Mouse (Mus musculus) megakaryocyte, adult 5-6 weeks (primary cell): ENCODE measurements around the gene Rcsd1. TPM values are rescaled to one million over a fixed set of nuclear protein-coding genes. Genes with fewer than 3 reads are reported as not detected.

ENCODE experiments used
- ATAC-seq: 2 replicates; pipeline ENCODE4 v1.8.0; 2016; ENCODE audit warnings: mild to moderate bottlenecking, inconsistent platforms; ENCODE audit not compliant: poor library complexity, severe bottlenecking
- total RNA-seq, 2 experiments: library from RNA; stranded (forward) in 1 of 2; stranded (reverse) in 1 of 2; fragments of 153-499, 151-499 nt in 1 of 2; fragments of 221-1000, 200-1000 nt in 1 of 2; gene quantifications; 2 replicates each; pipeline versions ENCODE4 v1.2.3 to v1.2.4; 2015 to 2017

The Rcsd1 gene
- total RNA-seq, 2 experiments from 2014 or later = 88.8 to 184 TPM

DNA sequence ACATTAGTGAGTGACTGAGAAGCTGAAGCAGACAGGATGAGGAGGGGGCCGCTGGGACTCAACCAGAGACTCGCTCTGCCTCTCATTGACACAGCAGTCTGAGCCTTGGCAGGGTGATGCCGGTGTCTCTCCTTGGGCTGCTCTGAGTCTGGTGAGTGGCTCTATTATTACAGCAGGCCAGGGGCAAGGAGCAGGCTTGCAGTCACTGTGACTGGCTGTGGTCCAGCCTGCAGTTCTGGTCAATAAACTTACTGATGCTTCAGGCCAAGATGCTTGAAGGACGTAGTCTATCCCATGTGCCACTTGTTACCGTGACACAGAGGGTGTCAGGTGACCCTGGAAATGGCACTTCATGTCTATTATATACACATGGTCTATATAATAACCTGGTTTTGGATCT lies 43.8 kb downstream of the Rcsd1 start:
- no peak for ATAC-seq

DNA sequence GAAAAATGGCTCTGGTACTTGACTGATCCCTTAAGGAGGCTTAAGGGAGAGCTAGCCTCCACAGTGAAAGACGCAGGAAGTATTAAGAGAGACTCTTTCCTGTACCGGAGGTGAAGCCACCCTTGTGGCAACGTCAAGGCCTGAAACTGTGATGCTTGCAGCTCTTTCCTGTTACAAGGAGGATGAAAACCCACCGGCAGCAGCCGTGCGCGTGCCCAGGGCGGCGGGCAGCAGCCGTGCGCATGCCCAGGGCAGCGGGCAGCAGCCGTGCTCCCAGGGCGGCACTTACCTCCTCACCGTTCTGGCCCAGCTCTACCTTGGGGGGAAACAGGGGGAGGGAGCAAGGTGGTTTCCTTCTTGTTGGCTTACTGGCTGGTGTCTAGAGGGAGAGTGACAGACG lies 46.3 kb downstream of the Rcsd1 start:
- peak; percentile 39 for ATAC-seq

DNA sequence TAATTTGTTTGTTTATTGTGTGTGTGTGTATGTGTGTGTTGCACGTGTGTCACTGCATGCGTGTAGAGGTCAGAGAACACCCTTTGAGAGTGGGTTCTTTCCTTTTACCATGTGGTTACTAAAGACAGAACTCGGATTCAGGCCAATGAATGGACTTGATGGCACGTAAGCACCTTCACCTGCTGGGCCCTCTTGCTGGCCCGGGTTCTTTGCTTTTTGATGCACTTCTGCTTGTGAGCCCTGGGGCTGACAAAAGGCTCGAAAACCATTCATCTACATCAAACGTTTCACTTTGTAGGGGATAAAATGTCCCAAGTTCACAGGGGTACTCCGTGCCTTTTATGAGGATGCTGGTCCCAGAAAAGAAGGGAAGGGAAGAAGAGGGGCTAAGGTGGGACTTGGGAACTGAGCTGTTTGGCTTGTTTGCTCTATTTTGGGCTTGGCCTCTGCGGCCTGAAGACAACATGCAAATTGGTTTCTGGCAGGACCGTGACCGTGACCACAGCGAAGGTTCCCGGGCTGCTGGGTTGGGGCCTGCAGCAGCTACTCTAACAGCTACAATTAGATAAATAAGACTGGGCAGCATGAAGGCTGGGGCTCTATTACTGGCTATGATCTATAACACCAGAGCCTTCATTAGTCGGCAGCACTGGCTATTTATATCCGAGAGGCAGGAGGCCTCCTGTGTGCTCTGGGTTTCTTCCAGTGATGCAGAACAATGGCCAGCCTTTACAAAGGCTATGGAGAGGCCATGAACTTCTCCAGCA lies 46.9 kb downstream of the Rcsd1 start:
- no peak for ATAC-seq

DNA sequence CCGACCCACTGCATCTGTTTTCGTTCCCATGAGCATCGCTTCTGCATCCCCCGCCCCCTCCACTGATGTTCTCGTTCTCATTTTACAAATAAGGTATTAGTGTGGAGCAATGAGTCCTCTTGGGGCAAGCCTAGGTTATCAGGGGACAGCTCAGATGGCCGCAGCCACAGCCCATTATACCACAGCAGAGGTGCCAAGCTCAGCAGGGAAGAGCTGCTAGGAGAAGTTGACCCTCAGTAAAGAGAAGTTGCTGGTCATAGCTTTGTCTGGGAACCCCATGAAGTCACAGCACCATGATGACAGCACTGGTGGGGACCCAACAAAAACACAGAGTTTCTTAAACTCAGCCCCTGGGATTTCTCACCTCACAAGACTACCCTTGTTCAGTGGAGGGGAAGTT lies 47.8 kb downstream of the Rcsd1 start:
- ATAC-seq = peak; percentile 53

DNA sequence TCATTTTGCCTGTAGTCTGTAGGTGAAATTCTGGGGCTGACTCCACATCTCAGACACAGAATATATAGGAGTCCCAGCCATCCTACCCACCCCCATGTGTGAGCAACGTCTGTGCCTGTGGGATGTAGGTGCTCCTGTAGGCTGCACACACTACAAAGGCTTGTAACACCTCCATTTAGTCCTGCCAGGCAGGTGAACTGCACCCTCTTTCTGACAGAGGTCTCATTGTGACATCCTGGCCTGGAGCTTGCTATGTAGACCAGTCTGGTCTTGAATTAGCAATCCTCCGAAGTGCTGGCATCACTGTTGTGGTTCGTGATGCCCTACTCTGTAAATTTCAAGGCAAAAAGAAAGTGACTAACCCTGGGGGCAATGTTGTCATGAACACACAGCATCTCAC lies 48.4 kb downstream of the Rcsd1 start:
- no peak for ATAC-seq

DNA sequence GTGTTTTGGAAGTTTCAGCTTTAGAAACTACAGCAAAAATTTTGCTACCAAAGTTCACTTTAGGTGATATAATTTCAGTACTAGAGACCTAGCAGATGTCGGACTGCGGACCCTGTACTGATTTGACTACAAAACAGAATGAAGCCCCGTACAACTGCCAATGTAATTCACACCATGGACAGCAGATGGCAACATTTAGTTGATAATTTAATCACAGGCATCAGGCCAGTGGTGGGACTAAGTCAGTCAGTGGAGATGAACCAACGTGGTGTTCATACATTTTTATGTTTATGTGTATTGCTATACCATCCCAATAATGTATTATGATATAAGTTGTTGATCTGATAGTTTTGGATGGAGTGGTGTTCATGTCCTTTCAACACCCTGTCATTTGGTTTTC lies 48.8 kb downstream of the Rcsd1 start:
- peak; percentile 56 for ATAC-seq

DNA sequence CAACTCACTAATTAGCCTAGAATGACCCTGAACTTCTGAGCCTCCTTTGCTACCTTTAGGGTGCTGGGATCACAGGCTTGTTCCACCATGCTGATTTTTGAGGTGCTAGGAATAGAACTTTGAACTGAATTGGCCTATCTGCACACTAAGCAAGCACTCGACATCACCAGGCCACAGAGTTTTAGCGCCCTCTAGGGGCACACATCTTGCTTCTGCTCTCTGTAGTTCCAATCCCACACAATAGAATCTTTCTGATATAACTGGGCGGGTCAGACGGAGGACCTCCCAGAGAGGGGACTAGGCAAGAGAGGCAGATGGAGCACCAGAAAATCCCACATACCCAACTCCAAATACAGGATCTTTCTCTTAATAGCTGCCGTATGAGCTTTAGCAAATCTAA lies 51.0 kb downstream of the Rcsd1 start:
- ATAC-seq = peak; percentile 31; the same call in 1 of the 2 replicates

DNA sequence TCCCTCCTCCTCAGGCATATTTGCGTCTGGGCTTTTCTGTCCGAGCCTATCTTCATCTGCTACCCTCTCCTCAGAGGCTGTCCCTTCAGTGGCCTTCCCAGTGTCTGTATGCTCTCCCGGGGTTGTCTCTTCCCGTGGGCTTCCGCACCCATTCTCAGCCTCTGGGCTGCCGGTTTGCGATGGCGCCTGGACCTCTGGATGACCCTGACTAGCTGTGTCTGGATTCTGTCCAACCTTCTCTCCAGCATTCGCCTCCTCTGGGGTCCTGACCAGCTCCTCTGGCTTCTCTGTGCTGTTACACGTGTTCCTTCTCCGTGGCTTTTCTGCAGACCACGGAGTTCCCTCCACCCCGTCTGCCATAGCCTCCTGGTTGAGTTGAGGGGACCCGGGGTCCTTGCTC lies 54.1 kb downstream of the Rcsd1 start:
- ATAC-seq = no peak

DNA sequence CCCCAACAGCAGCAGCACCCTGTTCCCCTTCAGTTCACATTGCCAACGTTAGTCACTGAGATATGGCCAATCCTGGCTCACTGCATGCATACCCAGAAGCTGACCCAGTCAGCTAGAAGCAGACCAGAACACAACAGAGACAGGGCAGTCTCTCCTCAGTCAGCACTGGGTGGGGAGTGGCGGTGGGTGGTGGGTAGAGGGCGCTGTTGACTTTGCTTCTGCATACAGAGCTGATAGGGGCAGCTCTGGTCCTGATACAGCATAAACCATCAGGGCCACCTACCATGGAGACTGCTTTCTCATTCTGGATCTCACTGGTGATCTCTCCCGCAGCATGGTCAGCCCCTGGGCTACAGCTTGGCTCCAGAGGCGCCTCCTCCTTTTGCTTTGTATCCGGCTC lies 54.5 kb downstream of the Rcsd1 start:
- ATAC-seq = peak; percentile 58

DNA sequence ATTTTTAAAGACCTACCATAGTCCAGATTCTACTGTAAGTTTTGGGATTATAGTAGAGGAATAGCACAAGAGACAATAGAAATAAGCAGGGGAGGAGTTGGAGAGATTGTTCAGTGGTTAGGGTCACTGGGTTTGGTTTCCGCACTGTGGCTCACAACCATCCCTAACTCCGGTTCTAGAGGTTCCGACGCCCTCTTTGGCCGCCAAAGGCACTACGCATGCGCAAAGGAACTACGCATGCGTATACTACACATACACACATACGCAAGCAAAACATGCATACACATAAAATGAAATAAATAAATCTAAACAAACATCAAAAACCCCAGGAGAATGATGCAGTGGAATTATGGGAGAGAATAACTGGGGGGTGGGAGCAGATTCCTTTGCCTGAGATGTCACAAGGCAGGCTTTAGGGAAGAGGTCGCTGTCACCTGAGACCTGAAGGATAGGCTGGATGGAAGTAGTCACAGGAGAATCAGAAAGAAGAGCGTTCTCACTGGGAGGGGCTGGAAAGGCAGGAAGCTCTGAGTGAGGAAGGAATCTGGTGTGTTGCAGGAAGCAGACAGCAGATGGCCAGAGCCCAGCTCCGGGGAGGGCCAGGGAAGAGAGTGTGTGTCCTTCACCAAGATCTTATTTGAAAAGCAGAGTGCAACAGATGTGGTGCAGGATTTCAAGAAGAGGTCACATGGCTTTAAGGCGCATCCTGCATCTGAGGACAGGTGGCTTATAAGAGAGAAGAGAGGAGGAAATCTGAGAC lies 56.3 kb downstream of the Rcsd1 start:
- ATAC-seq = no peak

DNA sequence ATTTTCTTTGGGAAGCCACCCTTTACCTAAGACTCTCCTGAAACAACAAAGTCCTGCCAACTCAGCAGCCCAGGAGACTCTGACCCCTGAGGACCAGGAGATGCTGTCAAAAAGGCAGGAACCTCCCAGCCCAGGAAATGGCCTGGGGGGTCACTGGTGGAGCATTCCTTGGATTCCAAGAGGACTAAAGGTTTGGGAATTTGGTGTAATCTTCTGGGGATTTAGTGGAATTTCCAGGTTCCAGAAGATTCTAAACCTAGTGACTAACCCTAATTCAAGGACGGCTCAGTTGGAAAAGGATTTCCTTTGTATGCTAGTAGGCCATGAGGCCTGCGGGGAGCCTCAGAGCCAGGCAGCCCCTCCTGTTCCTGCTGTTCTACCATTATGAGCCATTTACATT lies 57.0 kb downstream of the Rcsd1 start:
- ATAC-seq = no peak

DNA sequence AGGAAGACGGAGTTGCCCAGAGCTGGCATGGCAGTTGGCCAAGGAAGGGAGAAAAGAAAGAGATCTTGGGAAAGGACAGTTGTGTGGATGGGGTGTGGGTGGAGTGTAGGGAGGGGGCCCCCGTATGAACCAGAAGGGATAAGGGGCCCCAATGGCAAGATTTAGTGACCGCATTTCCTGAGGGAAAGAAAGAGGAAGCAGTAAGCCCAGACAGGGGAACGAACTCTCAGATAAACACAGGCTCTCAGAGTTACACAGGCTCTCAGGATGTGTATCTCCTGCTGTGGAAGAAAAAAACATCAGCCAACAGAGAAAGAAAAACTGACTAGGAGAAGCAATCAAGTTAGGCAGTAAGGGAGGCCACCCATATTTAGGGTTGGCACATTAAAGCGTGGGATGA lies 58.4 kb downstream of the Rcsd1 start:
- peak; percentile 69 for ATAC-seq

DNA sequence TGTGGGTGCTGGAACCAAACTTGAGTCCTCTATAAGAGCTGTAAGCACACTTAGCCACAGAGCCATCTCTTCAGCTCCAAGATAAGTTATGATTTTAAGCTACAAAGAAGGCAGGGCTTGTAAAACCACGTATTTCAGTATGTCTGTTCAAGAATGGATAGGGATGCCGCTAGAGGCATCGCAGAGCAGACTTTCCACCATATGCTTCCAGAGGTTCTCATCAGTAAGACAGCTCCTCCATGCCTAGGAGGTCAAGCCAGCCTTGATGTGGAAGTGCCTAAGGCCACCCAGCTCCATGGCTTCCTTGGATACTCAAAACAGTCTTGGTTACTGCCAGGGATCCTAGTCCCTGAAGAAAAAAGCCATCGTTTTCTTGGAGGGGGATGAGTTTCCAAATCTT lies 64.5 kb downstream of the Rcsd1 start:
- no peak for ATAC-seq

DNA sequence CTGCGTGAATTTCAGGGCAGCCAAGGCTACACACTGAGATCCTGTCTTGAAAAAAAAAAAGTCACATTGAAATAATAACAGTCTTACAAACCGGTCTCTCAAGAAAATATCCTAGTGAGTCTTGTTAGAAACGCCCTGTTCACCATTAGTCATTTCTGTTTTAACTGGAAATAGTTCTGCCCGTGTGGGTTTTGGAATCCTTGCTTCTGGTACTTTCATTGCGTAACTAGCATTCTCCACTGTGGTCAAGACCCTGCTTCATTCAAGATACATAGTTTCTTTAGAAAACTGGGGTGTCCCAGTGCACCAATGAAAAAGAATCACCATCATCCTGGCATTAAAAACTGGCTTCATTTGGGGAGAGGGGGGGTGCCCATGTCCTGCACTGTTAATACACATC lies 65.8 kb downstream of the Rcsd1 start:
- ATAC-seq = no peak

DNA sequence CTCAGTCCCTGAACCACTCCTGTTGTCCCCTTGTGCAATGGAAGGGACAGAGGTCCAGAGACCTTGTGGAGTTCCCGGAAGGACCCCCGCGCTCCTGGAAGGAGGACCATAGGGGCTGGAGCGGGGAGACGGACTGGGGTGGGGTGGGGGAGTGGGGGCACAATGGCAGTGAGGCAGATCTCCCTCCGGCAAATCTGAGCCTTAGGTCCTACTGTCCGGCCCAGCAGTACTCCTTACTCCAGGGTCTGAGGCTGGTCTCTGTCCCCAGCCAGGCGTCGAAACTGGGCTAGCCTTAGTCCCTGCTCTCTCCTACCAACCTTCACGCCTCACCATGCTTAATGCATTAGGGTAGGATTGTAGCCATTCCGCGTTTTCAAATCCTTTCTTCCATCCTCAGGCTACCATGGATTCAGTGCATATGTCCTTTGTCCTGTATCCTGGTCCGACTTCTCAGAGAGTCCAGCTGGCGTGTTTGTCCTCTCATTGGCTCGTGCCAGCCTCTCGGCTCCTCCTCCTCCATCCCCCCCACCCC lies 66.7 kb downstream of the Rcsd1 start:
- ATAC-seq = 0 out of 2 replicates have a peak, but pooled peaks have one; percentile 2

DNA sequence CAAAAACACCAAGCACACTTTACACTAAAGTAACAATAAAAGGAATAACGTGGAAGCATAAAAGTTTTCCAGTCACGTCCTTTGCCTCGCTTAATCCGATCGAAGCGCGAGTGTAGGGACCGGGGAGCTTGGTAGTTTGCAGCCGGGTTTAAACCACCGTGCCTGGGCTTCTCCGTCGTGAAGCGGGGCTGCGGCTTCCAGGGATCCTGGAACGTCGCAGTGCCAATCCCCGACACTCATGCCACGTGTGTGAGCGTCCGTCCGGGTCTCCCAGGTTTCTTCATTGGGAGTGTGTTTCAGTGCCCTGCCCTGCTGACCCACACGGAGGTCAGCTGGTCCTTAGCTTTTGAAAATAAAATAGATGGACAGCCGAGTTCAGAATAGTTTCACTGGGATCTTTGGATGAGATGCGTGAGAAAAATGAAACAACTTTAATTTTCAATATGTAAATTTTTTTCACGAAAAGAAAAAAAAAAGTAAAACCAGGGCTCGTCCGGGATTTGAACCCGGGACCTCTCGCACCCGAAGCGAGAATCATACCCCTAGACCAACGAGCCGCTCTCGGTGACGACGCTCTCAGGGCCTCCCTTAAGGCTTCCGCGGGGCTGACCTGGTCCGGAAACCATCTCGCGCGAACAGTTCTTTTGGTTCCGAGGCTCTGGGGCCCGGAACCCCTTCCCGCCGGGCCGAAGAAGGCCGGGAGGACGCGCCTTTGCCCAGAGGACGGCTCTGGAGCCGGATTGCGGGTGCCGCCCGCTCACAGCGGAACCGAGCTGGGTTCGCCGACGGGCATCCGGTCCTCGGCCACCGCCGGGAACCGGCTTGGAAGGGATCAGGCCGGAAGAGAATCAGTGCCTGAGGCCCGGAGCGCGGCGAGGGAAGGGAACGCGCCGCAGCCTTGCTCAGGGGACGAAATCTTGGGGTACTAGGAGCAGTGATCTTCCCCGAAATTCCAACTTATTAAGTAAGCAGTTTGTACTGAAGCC lies 67.5 kb downstream of the Rcsd1 start:
- ATAC-seq = peak; percentile 75

DNA sequence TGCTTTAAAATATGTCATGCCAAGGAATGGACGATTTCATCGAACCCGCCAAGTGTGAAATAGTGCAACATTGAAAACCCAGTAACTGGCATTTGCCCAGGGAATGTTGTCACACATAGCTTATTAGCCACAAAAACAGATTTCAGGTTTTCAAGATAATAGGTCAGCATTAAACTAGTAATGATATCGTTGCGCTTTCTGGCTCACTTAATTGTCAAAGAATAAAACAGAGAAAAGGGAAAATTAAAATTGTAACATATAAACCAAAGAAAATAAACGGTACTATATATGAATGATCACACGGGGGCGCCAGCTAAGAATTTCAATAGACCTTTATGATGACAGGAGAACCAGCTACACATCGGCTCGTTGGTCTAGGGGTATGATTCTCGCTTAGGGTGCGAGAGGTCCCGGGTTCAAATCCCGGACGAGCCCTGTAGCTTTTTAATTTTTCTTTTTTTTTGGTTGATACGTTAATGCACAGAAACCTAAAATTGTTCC lies 68.2 kb downstream of the Rcsd1 start:
- ATAC-seq = peak; percentile 59

DNA sequence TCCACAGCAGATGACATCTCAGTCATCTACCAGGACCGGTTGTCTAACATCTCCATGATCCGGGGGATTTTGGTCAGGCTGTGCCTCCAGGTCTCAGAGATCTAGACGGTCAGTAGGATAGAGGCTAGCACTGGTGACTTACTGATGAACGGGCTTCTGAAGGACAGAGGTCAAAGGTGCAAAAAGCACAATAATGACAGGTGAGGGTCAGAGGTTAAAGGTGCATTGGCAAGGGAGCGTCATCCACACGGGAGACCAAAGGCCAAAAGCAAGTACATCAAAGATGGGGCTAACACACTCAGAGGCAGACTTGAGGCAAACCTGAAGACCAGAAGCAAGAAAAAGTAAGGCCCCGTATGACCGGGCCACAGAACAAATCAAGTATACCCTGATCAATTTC lies 73.3 kb downstream of the Rcsd1 start:
- no peak for ATAC-seq

DNA sequence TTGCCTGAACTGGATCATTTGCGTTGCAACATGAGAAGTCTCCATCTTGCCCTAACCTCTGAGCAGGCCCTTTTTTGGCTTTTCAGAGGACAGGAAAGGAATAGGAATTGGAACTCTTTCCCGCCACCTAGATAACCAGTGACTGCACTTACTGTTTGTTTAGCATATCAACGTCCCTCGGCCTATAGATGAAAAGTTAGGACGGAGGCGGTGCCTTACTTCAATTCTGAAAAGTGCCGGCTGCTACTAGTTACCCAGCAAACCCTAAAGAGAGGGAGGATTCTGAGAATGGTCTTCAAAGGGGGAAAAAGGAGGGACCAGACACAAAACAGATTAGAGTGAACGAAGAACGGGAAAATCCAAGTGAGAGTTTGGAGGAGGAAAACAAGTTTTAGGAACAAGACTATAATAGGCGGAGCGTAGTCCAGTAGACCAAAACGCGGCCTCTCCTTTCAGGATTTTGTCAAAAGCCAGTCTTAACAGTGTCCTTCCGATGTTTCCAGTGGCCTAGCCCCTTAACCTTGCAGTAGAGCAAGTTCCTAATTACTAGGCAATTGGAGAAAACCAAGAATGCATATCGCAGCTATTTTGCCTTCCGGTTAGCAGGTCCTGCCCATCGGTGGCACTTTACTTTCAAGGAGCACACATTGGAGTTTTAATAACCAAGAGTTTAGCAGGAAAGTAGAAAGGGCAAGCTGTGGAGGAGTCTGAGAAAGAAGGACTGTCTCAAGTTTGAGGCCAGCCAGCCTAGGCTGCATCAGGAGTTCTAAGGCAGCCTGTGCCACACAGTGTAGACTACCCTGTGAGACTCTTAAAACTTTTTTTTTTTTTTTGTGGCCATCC lies 74.3 kb downstream of the Rcsd1 start:
- no peak for ATAC-seq
